Mouse (Mus musculus) lung, postnatal 0 days (tissue): ENCODE data around the gene Mylk. TPM values are rescaled to one million over a fixed set of nuclear protein-coding genes. Genes with fewer than 3 reads are reported as not detected.
A peak's percentile ranks its signal among the peaks of the same experiment; 100 is the strongest.

Experiments
- ATAC-seq: fragments of 200-750 bp; cut with Nextera tagmentation; 2 replicates; pipeline ENCODE4 v1.8.0; 2017; ENCODE audit warnings: moderate library complexity
- DNase-seq: peaks from one replicate; pipeline ENCODE4 v3.0.0-alpha.2; 2016; ENCODE audit warnings: low spot score
- H3K27ac ChIP-seq: fragments of 300-500 bp; sonication (generic); 2 replicates; pipeline ENCODE4 v1.5.1; 2014; ENCODE audit warnings: antibody characterized with exemption, mild to moderate bottlenecking, low read length, mixed read lengths
- H3K27me3 ChIP-seq: fragments of 300-500 bp; sonication (generic); replicated peaks from 2 replicates; pipeline ENCODE4 v1.6.1; 2014; ENCODE audit warnings: low read length, mixed read lengths; ENCODE audit not compliant: insufficient read depth
- H3K36me3 ChIP-seq: fragments of 300-500 bp; sonication (generic); 2 replicates; pipeline ENCODE4 v1.6.1; 2014; ENCODE audit warnings: low read length, mixed read lengths; ENCODE audit not compliant: insufficient read depth
- H3K4me1 ChIP-seq: fragments of 300-500 bp; sonication (generic); 2 replicates; pipeline ENCODE4 v1.6.1; 2014; ENCODE audit warnings: antibody characterized with exemption, low read depth, low read length, mixed read lengths; ENCODE audit not compliant: insufficient read depth
- H3K4me2 ChIP-seq: fragments of 300-500 bp; sonication (generic); replicated peaks from 2 replicates; pipeline ENCODE4 v1.6.1; 2014; ENCODE audit warnings: low read depth, mild to moderate bottlenecking, low read length, moderate library complexity, mixed read lengths
- H3K4me3 ChIP-seq: fragments of 300-500 bp; sonication (generic); 2 replicates; pipeline ENCODE4 v1.5.1; 2014; ENCODE audit warnings: low read depth, low read length
- H3K9ac ChIP-seq: fragments of 300-500 bp; sonication (generic); replicated peaks from 2 replicates; pipeline ENCODE4 v1.6.1; 2014; ENCODE audit warnings: low read depth, mild to moderate bottlenecking
- H3K9me3 ChIP-seq: fragments of 300-500 bp; sonication (generic); 2 replicates; pipeline ENCODE4 v1.6.1; 2016; ENCODE audit warnings: low read length, mixed read lengths
- CTCF ChIP-seq: IDR thresholded peaks from 2 replicates; pipeline ENCODE4 v1.5.1; 2016; ENCODE audit warnings: antibody characterized with exemption, mild to moderate bottlenecking
- EP300 ChIP-seq: IDR thresholded peaks from 2 replicates; pipeline ENCODE4 v1.6.1; 2016; ENCODE audit warnings: antibody characterized with exemption, mild to moderate bottlenecking, control low read depth
- WGBS: fragments of 180-500 bp; shearing (Covaris S2); extraction: QIAGEN DNeasy Blood & Tissue Kit; methylation state at CpG from one replicate; pipeline ENCODE4 v1.1.7; 2014; 5-methylcytosine and 5-hydroxymethylcytosine counted together
- polyA plus RNA-seq: library from polyadenylated mRNA; unstranded; fragments of >200 nt; fragmentation: Nextera tagmentation; extraction: Ambion mirVana; gene quantifications from 2 replicates; pipeline ENCODE4 v1.2.1, GENCODE M21; 2015

The Mylk gene
- polyA plus RNA-seq, 1 experiment from 2014 or later, result 55.7 TPM

DNA sequence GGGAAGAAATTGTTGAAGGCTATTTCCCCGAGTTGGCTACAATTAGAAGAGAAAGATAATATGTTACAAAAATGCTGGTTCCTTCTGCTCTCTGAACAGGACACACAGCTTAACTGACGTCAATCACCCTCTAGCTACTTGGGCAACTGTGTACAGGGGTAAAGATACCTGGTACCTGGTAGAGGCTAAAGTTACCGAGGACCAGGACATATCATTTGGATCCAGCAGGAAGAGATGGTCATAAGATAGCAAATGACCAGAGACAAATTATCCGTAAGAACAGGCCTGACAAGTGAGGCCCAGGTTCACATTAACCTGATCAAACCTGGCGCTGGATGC, 276.9 kb downstream of the Mylk start:
- no peaks in the 10 kb centered on the region for H3K27me3 ChIP-seq
- H3K4me3 ChIP-seq, result peak overlapping the region; percentile 95
- H3K9ac ChIP-seq, result no peak overlapping the region
- ATAC-seq (no peak; the same call in 1 of the 2 replicates), DNase-seq (no peak)
- H3K36me3 ChIP-seq, result no peaks in the 10 kb centered on the region
- WGBS, result 51% methylated on average over 5 of the region's 5 CpGs
- no peaks in the 10 kb centered on the region for H3K9me3 ChIP-seq
- H3K27ac ChIP-seq, result no peak overlapping the region
- peak overlapping the region; percentile 82 for H3K4me2 ChIP-seq
- TF ChIP-seq CTCF, result no peak
- no peak for TF ChIP-seq EP300
- H3K4me1 ChIP-seq, result no peaks in the 10 kb centered on the region

DNA sequence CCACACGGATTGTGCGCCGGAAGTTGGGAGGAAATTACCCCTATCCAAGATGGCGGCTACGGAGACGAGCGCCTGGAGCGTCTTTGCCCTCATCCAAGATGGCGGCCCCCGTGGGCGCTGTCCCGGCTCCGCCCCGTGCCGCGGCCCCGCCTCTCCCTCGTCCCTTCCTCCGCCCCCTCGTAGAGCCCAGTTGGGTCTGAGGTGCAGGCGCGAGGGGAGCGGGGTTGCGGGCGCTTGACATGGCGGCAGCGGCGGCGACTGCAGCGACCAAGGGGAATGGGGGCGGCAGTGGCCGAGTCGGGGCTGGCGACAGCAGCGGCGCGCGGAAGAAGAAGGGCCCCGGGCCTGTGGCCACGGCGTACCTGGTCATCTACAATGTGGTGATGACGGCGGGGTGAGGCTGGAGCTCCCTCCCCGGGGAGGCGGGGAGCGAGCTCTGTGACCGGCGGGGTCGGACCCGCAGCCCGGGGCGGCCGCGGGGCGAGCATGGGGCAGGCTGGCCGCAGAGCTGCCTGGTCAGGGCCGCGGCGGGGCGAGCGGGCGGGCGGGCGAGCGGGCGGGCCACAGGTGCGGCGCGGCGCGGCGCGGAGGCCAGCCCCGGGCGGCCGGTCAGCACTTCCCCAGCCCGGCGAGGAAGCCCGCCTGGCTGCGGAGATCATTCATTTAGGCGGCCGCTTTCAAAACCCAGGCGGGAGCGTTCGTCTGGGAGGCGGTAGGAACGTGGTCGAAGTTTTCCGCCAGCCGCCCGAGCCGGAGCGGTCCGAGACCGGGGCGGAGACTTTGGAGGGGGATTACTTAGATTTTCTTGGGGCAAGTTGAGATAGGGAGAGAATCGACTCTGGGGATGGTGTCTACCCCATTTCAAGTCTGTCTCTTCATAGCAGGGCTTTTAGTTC, 277.5 kb downstream of the Mylk start, which contains the start of gene Hacd2:
Gene Hacd2, plus strand, starts transcription at position 187 of the 896 bp plus-strand sequence.
- Histone ChIP-seq H3K27me3 (no peaks in the 10 kb centered on the region), H3K4me2 (peak within 1 kb of the TSS; percentile 82), H3K27ac (peak within 1 kb of the TSS; percentile 78), H3K9ac (peak within 1 kb of the TSS; percentile 51), H3K4me3 (peak within 1 kb of the TSS; percentile 95), H3K4me1 (no peaks in the 10 kb centered on the region), H3K9me3 (no peaks in the 10 kb centered on the region), H3K36me3 (no peaks in the 10 kb centered on the region)
- DNase-seq, result peak; percentile 97
- peak; percentile 99 for ATAC-seq
- TF ChIP-seq EP300, result no peak
- TF ChIP-seq CTCF, result no peak
- WGBS, result under 1% methylated on average over 71 of the region's 97 CpGs

DNA sequence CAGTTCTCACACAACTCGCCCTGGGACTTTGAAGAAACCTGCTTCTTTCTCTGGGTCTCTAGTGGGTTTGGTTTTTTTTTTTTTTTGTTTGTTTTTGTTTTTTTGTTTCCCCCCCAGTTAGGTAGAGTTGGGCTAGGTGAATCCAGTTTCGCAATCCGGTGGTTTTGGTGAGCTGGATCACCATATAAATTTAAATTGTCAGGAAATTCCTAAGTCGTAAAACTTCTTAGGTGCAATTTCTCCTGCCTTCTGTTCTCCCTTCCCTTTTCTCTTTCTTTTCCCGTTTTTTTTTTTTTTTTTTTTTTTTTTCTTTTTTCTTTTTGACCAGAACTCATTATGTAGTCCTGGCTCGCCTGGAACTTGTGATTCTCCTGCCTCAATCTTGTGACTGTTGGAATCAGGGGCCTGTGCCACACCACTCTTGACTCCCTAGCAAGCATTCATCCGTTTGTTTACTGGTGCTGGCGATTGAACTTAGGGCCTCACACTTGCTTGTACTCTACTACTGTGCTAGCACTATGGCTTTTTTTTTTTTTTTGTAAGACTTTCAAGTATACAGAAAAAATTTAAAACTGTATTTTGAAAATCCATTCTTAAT, 278.2 kb downstream of the Mylk start:
- H3K36me3 ChIP-seq, result no peaks in the 10 kb centered on the region
- WGBS, result 11% methylated on average over 8 of the region's 8 CpGs
- ATAC-seq, result no peak
- peak overlapping the region; percentile 95 for H3K4me3 ChIP-seq
- peak overlapping the region; percentile 78; the same call in 1 of the 2 replicates for H3K27ac ChIP-seq
- peak overlapping the region; percentile 82 for H3K4me2 ChIP-seq
- TF ChIP-seq CTCF (no peak), EP300 (no peak)
- H3K27me3 ChIP-seq, result no peaks in the 10 kb centered on the region
- H3K4me1 ChIP-seq, result no peaks in the 10 kb centered on the region
- DNase-seq, result peak; percentile 10
- peak overlapping the region; percentile 51 for H3K9ac ChIP-seq
- no peaks in the 10 kb centered on the region for H3K9me3 ChIP-seq

DNA sequence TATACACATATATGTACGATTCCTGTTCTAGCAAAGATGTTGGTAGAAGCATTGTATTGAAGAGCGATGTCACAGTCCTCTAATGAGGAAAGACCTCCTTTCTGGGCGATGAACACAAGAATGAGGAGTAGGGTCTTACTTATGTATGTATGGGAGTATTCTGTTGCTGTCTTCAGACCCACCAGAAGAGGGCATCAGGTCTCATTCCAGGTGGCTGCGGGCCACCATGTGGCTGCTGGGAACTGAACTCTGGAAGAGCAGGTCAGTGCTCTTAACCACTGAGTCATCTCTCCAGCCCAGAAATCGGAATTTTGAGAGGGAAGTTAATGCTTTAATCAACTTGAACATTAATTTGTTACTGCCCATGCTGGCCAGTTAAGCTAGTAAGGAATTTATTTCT, 279.3 kb downstream of the Mylk start:
- no peaks in the 10 kb centered on the region for H3K36me3 ChIP-seq
- H3K9me3 ChIP-seq, result no peaks in the 10 kb centered on the region
- H3K27ac ChIP-seq, result no peak overlapping the region
- H3K4me3 ChIP-seq, result no peak overlapping the region
- H3K27me3 ChIP-seq, result no peaks in the 10 kb centered on the region
- WGBS, result 85% methylated on average over 5 of the region's 5 CpGs
- no peak overlapping the region for H3K4me2 ChIP-seq
- H3K4me1 ChIP-seq, result no peaks in the 10 kb centered on the region
- no peak overlapping the region for H3K9ac ChIP-seq
- no peak for DNase-seq
- ATAC-seq, result no peak
- no peak for TF ChIP-seq EP300
- TF ChIP-seq CTCF, result peak; percentile 48

DNA sequence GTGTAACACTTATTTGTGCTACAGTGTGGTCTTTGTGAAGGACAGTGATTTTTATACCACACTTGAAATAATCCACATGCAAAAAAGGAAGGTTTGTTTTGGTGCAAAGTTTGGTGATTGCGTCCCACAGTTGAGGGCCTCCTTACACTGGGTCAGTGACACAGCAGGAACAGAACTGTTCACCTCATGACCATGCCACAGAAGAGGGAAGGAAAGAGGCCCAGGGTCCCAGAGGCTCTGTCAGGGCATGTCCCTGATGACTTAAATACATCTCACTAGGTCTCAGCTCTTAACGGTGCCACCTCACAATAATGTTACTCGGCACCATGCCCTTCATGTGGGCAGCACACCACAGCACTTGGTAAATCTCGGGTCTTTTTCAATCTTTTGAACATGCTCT, 280.3 kb downstream of the Mylk start:
- ATAC-seq (no peak), DNase-seq (no peak)
- Histone ChIP-seq H3K36me3 (no peaks in the 10 kb centered on the region), H3K4me1 (no peaks in the 10 kb centered on the region), H3K9ac (no peak overlapping the region), H3K4me2 (no peak overlapping the region), H3K27me3 (no peaks in the 10 kb centered on the region), H3K4me3 (no peak overlapping the region), H3K27ac (no peak overlapping the region), H3K9me3 (no peaks in the 10 kb centered on the region)
- TF ChIP-seq CTCF, result no peak
- 96% methylated on average over 4 of the region's 4 CpGs for WGBS

DNA sequence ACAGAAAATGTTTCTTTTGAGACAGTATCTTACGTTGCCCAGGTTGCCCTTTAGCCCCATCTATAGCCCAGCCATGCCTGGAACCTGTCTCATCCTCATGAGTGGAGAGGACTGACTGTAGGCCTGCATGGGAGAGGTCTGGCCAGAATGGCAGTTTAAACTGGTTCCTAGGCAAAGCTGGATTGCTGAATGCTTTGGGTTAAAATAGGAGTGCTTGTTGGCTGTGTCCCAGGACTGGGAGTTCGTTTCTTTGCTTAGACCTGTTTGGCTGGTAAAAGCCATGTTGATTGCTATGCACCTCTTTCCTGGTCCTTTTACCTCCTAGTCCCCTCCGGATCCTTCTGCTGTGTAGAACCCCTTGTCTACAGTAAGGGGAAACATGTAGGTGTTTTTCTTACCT, 288.2 kb downstream of the Mylk start:
- H3K27me3 ChIP-seq, result no peaks in the 10 kb centered on the region

More for the DNA sequence above, 288.2 kb downstream of the Mylk start:
- no peak overlapping the region for H3K4me3 ChIP-seq
- ATAC-seq (peak; percentile 28; the same call in 1 of the 2 replicates), DNase-seq (peak; percentile 16)
- no peak overlapping the region for H3K4me2 ChIP-seq
- H3K9me3 ChIP-seq, result no peaks in the 10 kb centered on the region
- H3K36me3 ChIP-seq, result no peaks in the 10 kb centered on the region
- WGBS, result 61% methylated on average over 3 of the region's 3 CpGs
- no peak overlapping the region for H3K9ac ChIP-seq
- peak overlapping the region; percentile 14; the same call in 1 of the 2 replicates for H3K27ac ChIP-seq
- H3K4me1 ChIP-seq, result no peaks in the 10 kb centered on the region
- TF ChIP-seq CTCF (no peak), EP300 (no peak)
